Mouse (Mus musculus) colon, adult 2 months (tissue): Measurements from ENCODE around the gene Armc8. TPM values are rescaled to one million over a fixed set of nuclear protein-coding genes. Genes with fewer than 3 reads are reported as not detected.

ENCODE experiments used
- polyA plus RNA-seq: library from polyadenylated mRNA; depleted of rRNA; stranded (reverse); fragments of >200 nt; gene quantifications from 2 replicates; pipeline ENCODE4 v1.2.3, GENCODE M21; 2012; rRNA removed

Gene Armc8
- polyA plus RNA-seq = 7.8 and 8.1 TPM in 2 replicates

DNA sequence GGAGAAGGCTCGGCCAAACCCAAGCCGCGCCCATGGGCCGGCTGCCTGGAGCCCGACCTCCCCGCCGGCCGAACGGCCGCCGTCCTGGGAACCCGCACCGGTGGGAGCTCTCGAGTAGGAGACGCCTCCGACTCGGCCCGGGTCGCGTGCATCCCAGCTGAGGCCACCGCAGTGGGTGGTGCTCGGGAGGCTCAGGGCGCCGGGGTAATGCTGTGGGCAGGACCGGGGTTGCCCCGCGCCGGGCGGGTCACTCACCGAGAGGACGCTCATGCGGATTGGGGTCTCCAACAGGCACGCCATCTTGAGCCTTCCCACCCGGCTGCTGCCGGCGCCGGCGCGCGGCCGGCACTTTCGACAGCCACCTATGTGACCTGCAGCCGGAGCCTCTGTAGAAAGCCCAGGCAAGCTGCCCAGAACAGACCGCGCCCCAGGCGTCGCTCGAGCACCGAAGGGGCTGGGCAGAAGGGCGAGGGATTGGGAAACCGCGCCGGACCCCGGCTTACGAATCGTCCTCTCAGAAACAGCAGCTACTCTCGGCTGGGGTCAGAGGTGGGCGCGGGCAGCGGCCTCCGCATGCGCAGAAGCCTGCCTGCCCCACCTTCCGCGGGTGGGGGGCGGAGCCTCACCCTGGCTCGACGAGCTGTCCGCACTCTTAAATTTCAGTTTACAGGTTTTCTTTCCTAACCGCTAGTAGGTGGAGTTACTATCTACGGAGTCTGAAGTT, at the start of gene Armc8:
Gene Armc8 (minus strand): TSS at position 553 of the 724 bp plus-strand sequence.

GRCm38 (mm10) chr9:99612202-99612601, 43.5 kb upstream of the Armc8 start, which contains the start of gene A4gnt:
TSS of gene A4gnt (plus strand) at chr9:99612502.

DNA sequence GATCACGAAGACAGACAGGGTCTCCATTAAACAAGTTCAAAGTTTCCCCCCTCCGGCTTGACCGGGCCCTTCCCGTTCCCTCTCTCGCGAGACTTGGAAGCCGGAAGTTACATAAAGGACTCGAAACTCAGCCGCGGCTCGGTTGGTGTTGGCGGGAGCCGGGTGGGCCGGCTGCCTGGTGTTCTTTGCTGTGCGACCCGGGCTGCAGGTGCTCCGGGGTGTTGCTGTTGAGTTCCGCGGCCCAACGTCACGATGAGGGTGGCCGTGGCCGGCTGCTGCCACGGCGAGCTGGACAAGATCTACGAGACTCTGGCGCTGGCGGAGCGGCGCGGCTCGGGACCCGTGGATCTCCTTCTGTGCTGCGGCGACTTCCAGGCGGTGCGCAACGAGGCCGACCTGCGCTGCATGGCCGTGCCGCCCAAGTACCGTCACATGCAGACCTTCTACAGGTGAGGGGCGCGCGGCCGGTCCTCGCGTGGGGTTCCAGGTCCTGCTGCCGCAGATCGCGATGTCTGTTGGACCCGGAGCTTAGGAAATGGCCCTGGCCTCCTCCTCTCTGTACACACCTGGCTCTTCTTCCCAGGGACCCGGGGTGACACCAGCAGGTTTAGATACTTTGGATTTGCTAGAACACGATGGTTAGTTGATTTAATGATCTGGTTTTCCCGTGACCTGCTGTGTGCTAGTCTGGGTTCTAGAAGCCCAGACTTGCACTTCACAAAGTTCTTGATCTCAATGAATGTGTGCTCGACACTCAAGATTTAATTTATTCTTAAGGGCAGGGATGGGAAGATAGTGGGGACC, 7.2 kb upstream of the Armc8 start, which contains the start of gene Dbr1:
Gene Dbr1 (plus strand): TSS at position 123 of the 804 bp plus-strand sequence.

GRCm38 (mm10) chr9:99451161-99451560, 117.5 kb downstream of the Armc8 start, which contains the start of gene Nme9:
TSS of gene Nme9 (plus strand) at chr9:99451475.

GRCm38 (mm10) chr9:99437031-99437764, 131.5 kb downstream of the Armc8 start, which contains the start of gene Mras:
TSS of gene Mras (minus strand) at chr9:99437381.

Other genes starting within 250 kb of the Armc8 start
- 0.36 and 0.41 TPM in 2 replicates for gene Esyt3, start 210.3 kb downstream of the Armc8 start, polyA plus RNA-seq
- gene Mras, start 131.5 kb downstream of the Armc8 start, polyA plus RNA-seq = 3.7 and 4.3 TPM in 2 replicates
- gene Nme9, start 117.4 kb downstream of the Armc8 start, polyA plus RNA-seq = 0.23 and 0.42 TPM in 2 replicates
- 9.8 and 10.8 TPM in 2 replicates for gene Dbr1, start 6.9 kb upstream of the Armc8 start, polyA plus RNA-seq
- gene A4gnt, start 43.6 kb upstream of the Armc8 start, polyA plus RNA-seq = 8.4 and 12.5 TPM in 2 replicates
- gene Dzip1l, start 60.6 kb upstream of the Armc8 start, polyA plus RNA-seq = 1.9 and 2.4 TPM in 2 replicates
- gene Cldn18, start 148.4 kb upstream of the Armc8 start, polyA plus RNA-seq = 0.33 TPM in 1 of 2 replicates, not detected in the other